Mouse (Mus musculus) midbrain, embryonic 13.5 days (tissue): ENCODE measurements around the gene Ccdc36. TPM values are rescaled to one million over a fixed set of nuclear protein-coding genes. Genes with fewer than 3 reads are reported as not detected.

Experiments used
- ATAC-seq: fragments of 200-750 bp; cut with Nextera tagmentation; 2 replicates; pipeline ENCODE4 v1.8.0; 2017; ENCODE audit warnings: mild to moderate bottlenecking, moderate TSS enrichment, moderate library complexity
- H3K27ac ChIP-seq: fragments of 300-500 bp; sonication (generic); 2 replicates; pipeline ENCODE4 v1.5.1; 2015; ENCODE audit warnings: inconsistent platforms, mild to moderate bottlenecking, moderate library complexity
- H3K27me3 ChIP-seq: fragments of 300-500 bp; sonication (generic); 2 replicates; pipeline ENCODE4 v1.6.1; 2015; ENCODE audit warnings: mild to moderate bottlenecking, inconsistent platforms
- H3K36me3 ChIP-seq: fragments of 300-500 bp; sonication (generic); 2 replicates; pipeline ENCODE4 v1.6.1; 2015; ENCODE audit warnings: mild to moderate bottlenecking, inconsistent platforms
- H3K4me1 ChIP-seq: fragments of 300-500 bp; sonication (generic); replicated peaks from 2 replicates; pipeline ENCODE4 v1.6.1; 2015; ENCODE audit warnings: inconsistent platforms
- H3K4me2 ChIP-seq: fragments of 300-500 bp; sonication (generic); replicated peaks from 2 replicates; pipeline ENCODE4 v1.6.1; 2015; ENCODE audit warnings: moderate library complexity, mild to moderate bottlenecking, inconsistent platforms
- H3K4me3 ChIP-seq: fragments of 300-500 bp; sonication (generic); replicated peaks from 2 replicates; pipeline ENCODE4 v1.5.1; 2015; ENCODE audit warnings: mild to moderate bottlenecking, inconsistent platforms
- H3K9ac ChIP-seq: fragments of 300-500 bp; sonication (generic); replicated peaks from 2 replicates; pipeline ENCODE4 v1.6.1; 2015; ENCODE audit warnings: mild to moderate bottlenecking, inconsistent platforms
- H3K9me3 ChIP-seq: fragments of 300-500 bp; sonication (generic); 2 replicates; pipeline ENCODE4 v1.6.1; 2016; ENCODE audit warnings: mild to moderate bottlenecking, inconsistent platforms
- whole genome bisulfite sequencing: fragments of 180-500 bp; shearing (Covaris S2); methylation state at CpG from one replicate; pipeline ENCODE4 v1.1.7; 2015; 5-methylcytosine and 5-hydroxymethylcytosine counted together
- polyA plus RNA-seq: library from polyadenylated mRNA; unstranded; fragments of >200 nt; fragmentation: Nextera tagmentation; extraction: Ambion mirVana; gene quantifications from 2 replicates; pipeline ENCODE4 v1.2.1, GENCODE M21; 2015

Ccdc36 gene
- polyA plus RNA-seq, 1 experiment from 2014 or later: 1.7 TPM

DNA sequence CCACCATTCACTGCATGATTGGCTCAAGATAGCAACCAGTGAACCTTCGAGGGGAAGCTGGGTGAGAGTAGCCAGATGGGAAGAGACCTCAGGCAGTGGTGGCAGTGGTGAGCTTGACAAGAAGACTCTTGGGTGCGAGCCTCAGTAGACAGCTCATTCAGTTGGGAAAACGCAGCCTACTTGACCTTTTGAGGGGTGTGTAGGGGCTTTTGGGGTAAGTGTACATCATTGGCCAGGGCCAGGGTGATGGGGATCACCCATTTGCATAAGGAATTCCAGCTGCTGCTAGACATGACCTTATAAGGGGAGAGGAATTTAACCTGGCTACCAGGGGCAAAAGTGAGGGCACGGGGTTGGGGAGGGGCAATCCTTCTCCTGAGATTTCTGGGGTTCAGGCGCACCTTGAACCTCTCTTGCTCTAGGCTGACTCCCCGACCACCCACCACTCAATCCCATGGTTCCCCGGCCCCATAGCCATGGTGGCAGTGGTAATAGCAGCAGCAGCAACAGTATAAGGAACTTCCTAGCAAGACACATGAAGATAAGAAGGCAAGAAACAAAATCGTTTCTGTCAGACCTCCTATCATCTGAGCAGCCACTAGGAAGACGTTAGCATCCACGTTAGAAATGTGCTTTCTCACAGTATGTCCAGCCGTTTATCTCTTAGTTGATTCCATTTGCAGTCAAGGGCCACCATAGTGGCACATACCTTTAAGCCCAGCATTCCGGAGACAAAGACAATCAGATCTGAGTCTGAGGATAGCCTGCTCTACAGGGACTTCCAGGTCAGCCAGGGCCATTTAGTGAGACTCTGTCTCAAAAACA is 27.7 kb upstream of the Ccdc36 start:
- no peak overlapping the region for H3K27ac ChIP-seq
- peaks cover 29% of the 10 kb centered on the region for H3K4me1 ChIP-seq
- H3K9me3 ChIP-seq: no peaks in the 10 kb centered on the region
- H3K9ac ChIP-seq: no peak overlapping the region
- H3K4me2 ChIP-seq: no peak overlapping the region
- no peak for ATAC-seq
- no peak overlapping the region for H3K4me3 ChIP-seq
- WGBS: 83% methylated on average over 12 of the region's 12 CpGs
- H3K27me3 ChIP-seq: 0 out of 2 replicates have a peak, but pooled peaks cover 2% of the 10 kb centered on the region
- H3K36me3 ChIP-seq: no peaks in the 10 kb centered on the region

DNA sequence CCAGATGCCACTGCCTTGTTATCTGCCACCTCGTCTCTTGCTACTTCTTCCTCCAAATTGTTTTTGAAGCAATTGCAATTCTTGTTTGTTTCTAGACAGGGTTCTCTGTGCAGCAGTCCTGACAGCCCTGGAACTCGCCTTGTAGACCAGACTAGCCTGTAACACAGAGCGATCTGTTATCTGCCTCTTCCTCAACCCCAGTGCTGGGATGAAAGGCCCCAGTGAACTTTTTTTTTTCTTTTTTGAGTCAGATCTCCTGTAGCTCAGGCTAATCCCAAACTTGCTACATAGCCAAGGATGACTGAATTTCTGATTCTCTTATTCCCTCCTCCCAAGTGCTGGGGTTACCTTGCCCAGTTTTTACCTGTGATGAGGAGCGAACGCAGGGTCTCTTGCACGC is 26.1 kb upstream of the Ccdc36 start:
- Histone ChIP-seq H3K4me1 (peaks cover 43% of the 10 kb centered on the region), H3K27ac (no peak overlapping the region), H3K9me3 (no peaks in the 10 kb centered on the region), H3K4me3 (no peak overlapping the region), H3K9ac (0 out of 2 replicates have a peak overlapping the region, but pooled peaks have one; percentile 17), H3K27me3 (0 out of 2 replicates have a peak, but pooled peaks cover 2% of the 10 kb centered on the region), H3K36me3 (no peaks in the 10 kb centered on the region), H3K4me2 (no peak overlapping the region)
- ATAC-seq: no peak
- WGBS: 90% methylated on average over 6 of the region's 6 CpGs

GRCm38 (mm10) chr9:108453458-108453857 is 25.2 kb upstream of the Ccdc36 start:
- H3K4me1 ChIP-seq: peaks cover 52% of the 10 kb centered on the region
- no peaks in the 10 kb centered on the region for H3K27me3 ChIP-seq
- peak overlapping the region; percentile 83 for H3K9ac ChIP-seq
- 87% methylated on average over 4 of the region's 4 CpGs for WGBS
- peaks cover 7% of the 10 kb centered on the region for H3K36me3 ChIP-seq
- H3K27ac ChIP-seq: peak overlapping the region; percentile 93
- H3K4me2 ChIP-seq: peak overlapping the region; percentile 74
- no peaks in the 10 kb centered on the region for H3K9me3 ChIP-seq
- no peak for ATAC-seq
- H3K4me3 ChIP-seq: peak overlapping the region; percentile 61

GRCm38 (mm10) chr9:108452911-108453310 is 24.6 kb upstream of the Ccdc36 start:
- peak; percentile 26; the same call in 1 of the 2 replicates for ATAC-seq
- H3K27me3 ChIP-seq: no peaks in the 10 kb centered on the region
- peaks cover 12% of the 10 kb centered on the region for H3K36me3 ChIP-seq
- peaks cover 54% of the 10 kb centered on the region for H3K4me1 ChIP-seq
- H3K27ac ChIP-seq: peak overlapping the region; percentile 93
- peak overlapping the region; percentile 83 for H3K9ac ChIP-seq
- peak overlapping the region; percentile 61 for H3K4me3 ChIP-seq
- peak overlapping the region; percentile 74 for H3K4me2 ChIP-seq
- WGBS: 51% methylated on average over 6 of the region's 6 CpGs
- no peaks in the 10 kb centered on the region for H3K9me3 ChIP-seq

GRCm38 (mm10) chr9:108452291-108452906 is 24.1 kb upstream of the Ccdc36 start:
- peak; percentile 83 for ATAC-seq
- peak overlapping the region; percentile 74 for H3K4me2 ChIP-seq
- H3K27me3 ChIP-seq: no peaks in the 10 kb centered on the region
- H3K27ac ChIP-seq: peak overlapping the region; percentile 93
- peaks cover 17% of the 10 kb centered on the region for H3K36me3 ChIP-seq
- H3K4me1 ChIP-seq: peaks cover 54% of the 10 kb centered on the region
- no peaks in the 10 kb centered on the region for H3K9me3 ChIP-seq
- H3K4me3 ChIP-seq: peak overlapping the region; percentile 61
- peak overlapping the region; percentile 83 for H3K9ac ChIP-seq
- under 1% methylated on average over 40 of the region's 40 CpGs for WGBS

DNA sequence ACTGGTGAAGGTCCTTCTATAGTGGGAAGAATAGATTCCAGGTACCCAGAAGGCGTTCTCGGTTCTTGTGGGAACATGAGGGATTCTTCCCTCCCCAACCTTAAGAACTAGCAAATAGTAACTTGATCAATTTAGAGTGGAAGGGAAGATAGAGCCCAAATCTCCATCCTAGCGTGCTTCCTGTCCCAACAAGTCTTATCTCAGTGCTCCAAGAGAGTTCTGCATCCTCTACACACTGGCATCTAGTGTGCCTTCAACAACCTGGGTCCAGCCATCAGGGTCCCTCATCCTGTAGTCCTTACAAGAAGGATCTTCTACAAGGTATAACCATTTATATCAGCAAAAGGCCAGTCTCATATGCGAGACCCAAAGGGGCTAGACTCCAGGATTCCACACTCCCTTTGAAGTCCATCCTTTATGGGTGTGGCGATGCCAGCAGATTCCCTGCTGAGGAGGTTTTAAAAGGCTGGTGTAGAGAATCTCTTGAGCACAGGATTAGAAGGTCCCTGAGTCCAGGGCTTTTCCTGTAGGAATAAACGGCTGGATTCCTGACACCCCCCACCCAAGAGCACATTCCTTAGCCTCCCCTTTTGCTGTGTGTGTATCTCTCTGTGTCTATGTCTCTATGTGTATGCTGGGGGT is 23.4 kb upstream of the Ccdc36 start:
- H3K4me2 ChIP-seq: peak overlapping the region; percentile 74
- H3K4me3 ChIP-seq: peak overlapping the region; percentile 61
- 49% methylated on average over 6 of the region's 6 CpGs for WGBS
- peak; percentile 1; the same call in 1 of the 2 replicates for ATAC-seq
- peak overlapping the region; percentile 83 for H3K9ac ChIP-seq
- H3K27me3 ChIP-seq: no peaks in the 10 kb centered on the region
- peak overlapping the region; percentile 93 for H3K27ac ChIP-seq
- no peaks in the 10 kb centered on the region for H3K9me3 ChIP-seq
- H3K36me3 ChIP-seq: peaks cover 18% of the 10 kb centered on the region
- H3K4me1 ChIP-seq: peaks cover 54% of the 10 kb centered on the region

GRCm38 (mm10) chr9:108451170-108451493 is 22.8 kb upstream of the Ccdc36 start:
- peaks cover 54% of the 10 kb centered on the region for H3K4me1 ChIP-seq
- peak overlapping the region; percentile 93 for H3K27ac ChIP-seq
- H3K4me2 ChIP-seq: peak overlapping the region; percentile 74
- no peaks in the 10 kb centered on the region for H3K27me3 ChIP-seq
- peaks cover 18% of the 10 kb centered on the region for H3K36me3 ChIP-seq
- H3K9me3 ChIP-seq: no peaks in the 10 kb centered on the region
- H3K4me3 ChIP-seq: peak overlapping the region; percentile 61
- H3K9ac ChIP-seq: peak overlapping the region; percentile 83
- 81% methylated on average over 6 of the region's 6 CpGs for WGBS
- ATAC-seq: no peak

DNA sequence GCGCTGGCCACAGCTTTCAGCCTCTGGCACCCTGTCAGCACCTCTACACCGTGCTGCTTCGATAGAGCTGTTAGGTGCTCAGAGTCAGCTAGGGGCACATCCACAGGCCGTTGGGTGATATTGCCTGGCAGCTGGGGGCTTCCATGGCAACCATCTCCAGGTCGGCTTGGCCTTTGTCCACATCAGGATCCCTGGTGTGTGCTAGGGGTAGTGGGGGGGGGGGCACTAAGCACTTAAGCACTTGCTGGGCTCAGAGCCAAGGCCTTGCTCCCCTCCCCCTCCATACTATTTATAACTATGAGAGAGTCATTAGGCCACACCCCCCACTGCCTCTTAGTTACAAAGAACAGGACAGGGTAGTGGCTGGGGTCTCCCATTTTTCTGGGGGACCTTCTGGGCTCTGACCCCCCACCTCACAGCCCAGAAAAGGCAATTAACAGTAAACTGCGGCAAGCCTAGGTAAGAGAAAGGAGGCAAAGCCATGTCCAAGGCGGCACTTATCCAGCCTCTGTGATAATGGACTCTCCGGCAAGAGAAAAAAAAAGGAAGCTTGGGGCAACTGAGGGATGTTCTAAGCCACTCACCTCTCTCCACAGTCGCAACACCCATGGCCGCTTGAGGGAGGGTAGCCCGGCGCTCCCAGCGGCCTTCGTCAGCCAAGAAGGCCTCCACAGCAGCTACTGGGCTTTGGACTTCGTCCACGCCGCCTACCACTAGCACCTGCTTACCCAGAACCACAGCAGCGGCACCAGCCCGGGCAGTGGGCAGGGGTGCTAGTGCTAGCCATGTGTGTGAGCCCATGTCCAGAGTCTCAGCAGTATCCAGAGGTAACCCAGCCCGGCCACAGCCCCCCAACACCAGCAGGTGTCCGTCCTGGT is 22.2 kb upstream of the Ccdc36 start:
- H3K9ac ChIP-seq: peak overlapping the region; percentile 83
- H3K36me3 ChIP-seq: peaks cover 18% of the 10 kb centered on the region
- H3K27me3 ChIP-seq: no peaks in the 10 kb centered on the region
- peak overlapping the region; percentile 74 for H3K4me2 ChIP-seq
- peaks cover 54% of the 10 kb centered on the region for H3K4me1 ChIP-seq
- 52% methylated on average over 21 of the region's 21 CpGs for WGBS
- peak overlapping the region; percentile 93 for H3K27ac ChIP-seq
- ATAC-seq: peak; percentile 69
- peak overlapping the region; percentile 61 for H3K4me3 ChIP-seq
- no peaks in the 10 kb centered on the region for H3K9me3 ChIP-seq

DNA sequence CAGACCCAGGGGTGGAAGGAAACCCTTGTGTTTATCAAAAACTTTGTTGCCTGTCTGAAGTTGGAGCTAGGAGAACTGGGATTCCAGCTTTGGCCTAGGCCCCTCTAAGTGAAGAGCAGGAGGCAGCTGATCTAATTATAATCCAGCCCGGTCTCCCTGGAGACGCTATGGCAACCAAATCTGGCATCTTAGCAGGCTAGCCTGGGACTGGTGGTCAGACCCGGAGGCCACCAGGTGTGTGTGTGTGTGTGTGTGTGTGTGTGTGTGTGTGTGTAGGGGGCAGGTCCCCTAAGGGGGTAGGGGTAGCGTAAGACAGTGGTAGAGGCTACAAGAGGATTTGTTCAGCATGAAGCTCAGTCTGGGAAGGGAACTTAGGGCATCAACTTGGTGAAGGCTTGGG is 21.6 kb upstream of the Ccdc36 start:
- H3K9ac ChIP-seq: peak overlapping the region; percentile 83
- peaks cover 18% of the 10 kb centered on the region for H3K36me3 ChIP-seq
- peak; percentile 75 for ATAC-seq
- H3K4me2 ChIP-seq: peak overlapping the region; percentile 74
- 14% methylated on average over 3 of the region's 4 CpGs for WGBS
- no peaks in the 10 kb centered on the region for H3K27me3 ChIP-seq
- peaks cover 54% of the 10 kb centered on the region for H3K4me1 ChIP-seq
- H3K4me3 ChIP-seq: peak overlapping the region; percentile 61
- H3K27ac ChIP-seq: peak overlapping the region; percentile 93
- H3K9me3 ChIP-seq: no peaks in the 10 kb centered on the region

DNA sequence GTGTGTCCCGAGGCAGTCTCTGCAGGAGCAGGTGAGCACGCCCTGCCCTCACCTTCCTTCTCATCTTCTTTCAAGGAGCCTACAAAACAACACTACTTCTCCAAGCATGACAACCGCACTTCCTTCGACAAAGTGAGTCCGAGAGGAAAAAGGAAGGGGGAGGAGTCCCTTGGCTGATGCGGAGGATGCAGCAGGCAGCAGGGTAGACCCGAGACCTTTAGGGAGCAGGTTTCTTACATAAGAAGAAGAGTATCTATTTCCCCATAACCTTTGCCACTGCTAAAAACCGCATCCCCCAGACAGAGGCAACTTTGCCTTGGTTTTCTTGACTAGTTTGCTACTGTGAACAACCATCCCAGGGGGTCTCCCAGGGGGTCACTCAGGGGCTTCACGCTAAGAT is 16.8 kb upstream of the Ccdc36 start:
- H3K9ac ChIP-seq: no peak overlapping the region
- no peak for ATAC-seq
- peaks cover 25% of the 10 kb centered on the region for H3K4me1 ChIP-seq
- no peaks in the 10 kb centered on the region for H3K27me3 ChIP-seq
- H3K4me2 ChIP-seq: no peak overlapping the region
- H3K4me3 ChIP-seq: no peak overlapping the region
- WGBS: 77% methylated on average over 9 of the region's 9 CpGs
- H3K36me3 ChIP-seq: peaks cover 18% of the 10 kb centered on the region
- H3K9me3 ChIP-seq: no peaks in the 10 kb centered on the region
- H3K27ac ChIP-seq: no peak overlapping the region

DNA sequence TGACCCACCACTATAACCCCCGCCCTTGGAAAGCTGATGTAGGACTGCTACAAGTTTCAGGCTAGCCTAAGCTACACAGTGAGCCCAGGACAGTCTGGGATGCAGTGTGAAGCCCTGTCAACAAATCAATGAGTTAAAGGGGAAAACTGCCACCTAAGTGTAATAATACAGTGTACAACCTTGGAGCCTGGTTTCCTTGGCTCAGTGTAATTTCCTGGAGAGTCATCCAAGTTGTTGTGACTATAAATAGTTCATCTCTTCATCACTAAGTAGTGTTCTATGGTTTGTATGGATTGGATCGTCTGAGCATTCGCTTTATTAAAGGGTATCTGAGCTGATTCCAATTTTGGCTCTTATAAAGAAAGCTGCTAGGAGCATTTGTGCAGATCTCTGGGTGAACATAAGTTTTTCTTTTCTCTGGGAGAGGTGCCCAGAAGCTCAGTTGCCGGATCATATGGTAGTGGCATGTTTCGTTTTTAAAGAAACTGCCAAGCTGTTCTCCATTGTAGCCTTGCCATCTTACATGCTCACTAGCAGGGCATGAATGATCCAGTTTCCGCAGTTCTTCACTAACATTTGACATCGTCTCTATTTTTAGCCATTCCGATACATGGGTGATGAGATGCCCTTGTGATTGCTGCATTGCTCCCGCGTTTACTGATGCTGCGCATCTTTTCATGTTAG is 13.1 kb upstream of the Ccdc36 start:
- WGBS: 94% methylated on average over 11 of the region's 11 CpGs
- Histone ChIP-seq H3K4me3 (no peak overlapping the region), H3K9me3 (no peaks in the 10 kb centered on the region), H3K9ac (no peak overlapping the region), H3K4me1 (peaks cover 17% of the 10 kb centered on the region), H3K36me3 (no peaks in the 10 kb centered on the region), H3K27ac (no peak overlapping the region), H3K4me2 (no peak overlapping the region), H3K27me3 (no peaks in the 10 kb centered on the region)
- no peak for ATAC-seq
